Mouse (Mus musculus): ENCODE results near the gene Zfr2. TPM values are rescaled to one million over a fixed set of nuclear protein-coding genes. Genes with fewer than 3 reads are reported as not detected.

Gene Zfr2
- polyA plus RNA-seq, 1 experiment from 2014 or later, result 18.2 TPM

GRCm38 (mm10) chr10:81293334-81294030, 60.5 kb downstream of the Zfr2 start:
- Histone ChIP-seq H3K4me3 (peak overlapping the region; percentile 80), H3K4me2 (replicated peaks) (peak overlapping the region; percentile 86), H3K4me1 (peaks cover 26% of the 10 kb centered on the region), H3K27ac (peak overlapping the region; percentile 72; the same call in 1 of the 2 replicates), H3K27me3 (replicated peaks) (peaks cover 18% of the 10 kb centered on the region), H3K9ac (peak overlapping the region; percentile 87), H3K9me3 (no peaks in the 10 kb centered on the region), H3K36me3 (peaks cover 4% of the 10 kb centered on the region; the same call in 1 of the 2 replicates)
- peak; percentile 4; the same call in 1 of the 2 replicates for ATAC-seq (ENCODE audit: low FRiP score, low read depth)
- 4% methylated on average over 25 of the region's 25 CpGs for WGBS

- peak overlapping the region; percentile 86 for H3K4me2 ChIP-seq (replicated peaks)
- peak overlapping the region; percentile 87; the same call in 1 of the 2 replicates for H3K9ac ChIP-seq
- peaks cover 4% of the 10 kb centered on the region; the same call in 1 of the 2 replicates for H3K36me3 ChIP-seq
- no peaks in the 10 kb centered on the region for H3K9me3 ChIP-seq
- H3K4me1 ChIP-seq, result peaks cover 26% of the 10 kb centered on the region
- no peak overlapping the region for H3K27ac ChIP-seq
- peak overlapping the region; percentile 80 for H3K4me3 ChIP-seq
- WGBS, result 44% methylated on average over 8 of the region's 8 CpGs
- peaks cover 18% of the 10 kb centered on the region for H3K27me3 ChIP-seq (replicated peaks)
- ATAC-seq (ENCODE audit: low FRiP score, low read depth), result no peak
These were observed 61.5 kb downstream of the Zfr2 start for GRCm38 (mm10) chr10:81294442-81294841.

GRCm38 (mm10) chr10:81295185-81295584, 62.2 kb downstream of the Zfr2 start:
- Histone ChIP-seq H3K27ac (no peak overlapping the region), H3K4me1 (peaks cover 26% of the 10 kb centered on the region), H3K36me3 (peaks cover 4% of the 10 kb centered on the region; the same call in 1 of the 2 replicates), H3K9me3 (no peaks in the 10 kb centered on the region), H3K27me3 (replicated peaks) (peaks cover 13% of the 10 kb centered on the region), H3K9ac (peak overlapping the region; percentile 87; the same call in 1 of the 2 replicates), H3K4me3 (no peak overlapping the region), H3K4me2 (replicated peaks) (peak overlapping the region; percentile 86)
- no peak for ATAC-seq (ENCODE audit: low FRiP score, low read depth)
- 90% methylated on average over 6 of the region's 6 CpGs for WGBS

GRCm38 (mm10) chr10:81297246-81297645, 64.3 kb downstream of the Zfr2 start:
- H3K9me3 ChIP-seq, result no peaks in the 10 kb centered on the region

GRCm38 (mm10) chr10:81297845-81298244, 64.9 kb downstream of the Zfr2 start:
- Histone ChIP-seq H3K9me3 (no peaks in the 10 kb centered on the region), H3K36me3 (peaks cover 4% of the 10 kb centered on the region; the same call in 1 of the 2 replicates), H3K4me3 (no peak overlapping the region), H3K27me3 (replicated peaks) (no peaks in the 10 kb centered on the region), H3K27ac (0 out of 2 replicates have a peak overlapping the region, but pooled peaks have one; percentile 15), H3K4me2 (replicated peaks) (0 out of 2 replicates have a peak overlapping the region, but pooled peaks have one; percentile 5), H3K9ac (no peak overlapping the region), H3K4me1 (peaks cover 41% of the 10 kb centered on the region)
- WGBS, result 70% methylated on average over 10 of the region's 10 CpGs
- ATAC-seq (ENCODE audit: low FRiP score, low read depth), result no peak

More at GRCm38 (mm10) chr10:81297246-81297645, 64.3 kb downstream of the Zfr2 start:
- 84% methylated on average over 6 of the region's 6 CpGs for WGBS
- ATAC-seq (ENCODE audit: low FRiP score, low read depth), result no peak
- Histone ChIP-seq H3K4me2 (replicated peaks) (0 out of 2 replicates have a peak overlapping the region, but pooled peaks have one; percentile 5), H3K4me3 (no peak overlapping the region), H3K36me3 (peaks cover 4% of the 10 kb centered on the region; the same call in 1 of the 2 replicates), H3K27me3 (replicated peaks) (no peaks in the 10 kb centered on the region), H3K4me1 (peaks cover 35% of the 10 kb centered on the region), H3K9ac (no peak overlapping the region), H3K27ac (no peak overlapping the region; the same call in 1 of the 2 replicates)

GRCm38 (mm10) chr10:81298369-81299100, 65.6 kb downstream of the Zfr2 start:
- Histone ChIP-seq H3K4me1 (peaks cover 45% of the 10 kb centered on the region), H3K4me3 (no peak overlapping the region), H3K36me3 (peaks cover 4% of the 10 kb centered on the region; the same call in 1 of the 2 replicates), H3K27ac (no peak overlapping the region), H3K27me3 (replicated peaks) (no peaks in the 10 kb centered on the region), H3K9ac (no peak overlapping the region), H3K9me3 (no peaks in the 10 kb centered on the region), H3K4me2 (replicated peaks) (no peak overlapping the region)
- WGBS, result 94% methylated on average over 17 of the region's 17 CpGs
- no peak for ATAC-seq (ENCODE audit: low FRiP score, low read depth)

GRCm38 (mm10) chr10:81299585-81300351, 66.8 kb downstream of the Zfr2 start:
- Histone ChIP-seq H3K4me3 (no peak overlapping the region), H3K27ac (no peak overlapping the region), H3K9me3 (no peaks in the 10 kb centered on the region), H3K36me3 (peaks cover 4% of the 10 kb centered on the region; the same call in 1 of the 2 replicates), H3K27me3 (replicated peaks) (no peaks in the 10 kb centered on the region), H3K9ac (no peak overlapping the region), H3K4me1 (peaks cover 40% of the 10 kb centered on the region), H3K4me2 (replicated peaks) (no peak overlapping the region)
- no peak for ATAC-seq (ENCODE audit: low FRiP score, low read depth)
- WGBS, result 92% methylated on average over 14 of the region's 14 CpGs

- no peak overlapping the region for H3K4me2 ChIP-seq (replicated peaks)
- H3K4me1 ChIP-seq, result peaks cover 38% of the 10 kb centered on the region
- H3K4me3 ChIP-seq, result no peak overlapping the region
- H3K36me3 ChIP-seq, result peaks cover 8% of the 10 kb centered on the region; the same call in 1 of the 2 replicates
- H3K27ac ChIP-seq, result no peak overlapping the region
- no peaks in the 10 kb centered on the region for H3K27me3 ChIP-seq (replicated peaks)
- no peaks in the 10 kb centered on the region for H3K9me3 ChIP-seq
- WGBS, result 81% methylated on average over 9 of the region's 9 CpGs
- H3K9ac ChIP-seq, result no peak overlapping the region
- no peak for ATAC-seq (ENCODE audit: low FRiP score, low read depth)
These were observed 67.5 kb downstream of the Zfr2 start for GRCm38 (mm10) chr10:81300352-81300907.

GRCm38 (mm10) chr10:81301321-81301720, 68.4 kb downstream of the Zfr2 start:
- 83% methylated on average over 9 of the region's 9 CpGs for WGBS
- no peaks in the 10 kb centered on the region for H3K9me3 ChIP-seq
- no peak overlapping the region for H3K9ac ChIP-seq
- no peak overlapping the region for H3K4me2 ChIP-seq (replicated peaks)
- peaks cover 38% of the 10 kb centered on the region for H3K4me1 ChIP-seq
- peaks cover 17% of the 10 kb centered on the region for H3K36me3 ChIP-seq
- no peak overlapping the region for H3K4me3 ChIP-seq
- ATAC-seq (ENCODE audit: low FRiP score, low read depth), result no peak
- no peaks in the 10 kb centered on the region for H3K27me3 ChIP-seq (replicated peaks)
- H3K27ac ChIP-seq, result no peak overlapping the region

Data from neural tube, embryonic 12.5 days (tissue).